Mouse (Mus musculus) C2C12 (cell line): Measurements from ENCODE around the gene Tcn2.

ENCODE experiments used
- CTCF ChIP-seq: IDR thresholded peaks from one replicate; pipeline ENCODE4 v1.5.1; 2011; ENCODE audit not compliant: control insufficient read depth, insufficient read depth, insufficient read length
- FOSL1 ChIP-seq: IDR thresholded peaks from one replicate; pipeline ENCODE4 v1.8.0; 2011; ENCODE audit warnings: mild to moderate bottlenecking, low read length; ENCODE audit not compliant: poor library complexity, insufficient read depth, severe bottlenecking

GRCm38 (mm10) chr11:3903046-3903445 lies 28.9 kb downstream of the Tcn2 start:
- TF ChIP-seq CTCF (no peak), FOSL1 (no peak)
